Mouse (Mus musculus) embryonic fibroblast, embryonic 13.5 days (primary cell): Measurements from ENCODE around the gene Pbdc1. TPM values are rescaled to one million over a fixed set of nuclear protein-coding genes. Genes with fewer than 3 reads are reported as not detected.
"Not testable (repeated sequence)": the region's sequence is repeated elsewhere in the genome, so short reads cannot be mapped to it uniquely, and the experiment has no call there.

Experiments used
- H3K27ac ChIP-seq: 2 replicates; pipeline ENCODE4 v1.5.1; 2012; ENCODE audit warnings: low read length, control low read depth, inconsistent platforms; ENCODE audit not compliant: insufficient read depth
- H3K4me1 ChIP-seq: 2 replicates; pipeline ENCODE4 v1.6.1; 2011; ENCODE audit warnings: low read length; ENCODE audit not compliant: control insufficient read depth, insufficient read depth
- H3K4me3 ChIP-seq: 2 replicates; pipeline ENCODE4 v1.5.1; 2011; ENCODE audit warnings: mild to moderate bottlenecking, control low read depth, low read length; ENCODE audit not compliant: insufficient read depth
- CTCF ChIP-seq: IDR thresholded peaks from 2 replicates; pipeline ENCODE4 v1.5.1; 2011; ENCODE audit warnings: mild to moderate bottlenecking, control low read depth, low read length, moderate library complexity, borderline replicate concordance; ENCODE audit not compliant: insufficient read depth
- POLR2A ChIP-seq: IDR thresholded peaks from 2 replicates; pipeline ENCODE4 v1.6.1; 2011; ENCODE audit warnings: low read depth, mild to moderate bottlenecking, control low read depth, low read length, moderate library complexity
- polyA plus RNA-seq: library from polyadenylated mRNA; stranded (reverse); fragments of >200 nt; gene quantifications from 2 replicates; pipeline ENCODE4 v1.2.4, GENCODE M21; 2011; ENCODE audit warnings: low read depth; ENCODE audit not compliant: missing spikeins, insufficient read length

Pbdc1 gene
- polyA plus RNA-seq, 1 experiment, result 37.5 TPM

- H3K4me3 ChIP-seq, result peak within 1 kb of the TSS; percentile 65
- H3K27ac ChIP-seq, result peak within 1 kb of the TSS; percentile 37
- no peaks in the 10 kb centered on the region for H3K4me1 ChIP-seq
- TF ChIP-seq POLR2A (peak; percentile 85), CTCF (no peak)
Observed at GRCm38 (mm10) chrX:105120275-105121226, 41.0 kb downstream of the Pbdc1 start, which contains the start of gene Magee1. Gene Magee1 (plus strand): TSS chrX:105120378.

DNA sequence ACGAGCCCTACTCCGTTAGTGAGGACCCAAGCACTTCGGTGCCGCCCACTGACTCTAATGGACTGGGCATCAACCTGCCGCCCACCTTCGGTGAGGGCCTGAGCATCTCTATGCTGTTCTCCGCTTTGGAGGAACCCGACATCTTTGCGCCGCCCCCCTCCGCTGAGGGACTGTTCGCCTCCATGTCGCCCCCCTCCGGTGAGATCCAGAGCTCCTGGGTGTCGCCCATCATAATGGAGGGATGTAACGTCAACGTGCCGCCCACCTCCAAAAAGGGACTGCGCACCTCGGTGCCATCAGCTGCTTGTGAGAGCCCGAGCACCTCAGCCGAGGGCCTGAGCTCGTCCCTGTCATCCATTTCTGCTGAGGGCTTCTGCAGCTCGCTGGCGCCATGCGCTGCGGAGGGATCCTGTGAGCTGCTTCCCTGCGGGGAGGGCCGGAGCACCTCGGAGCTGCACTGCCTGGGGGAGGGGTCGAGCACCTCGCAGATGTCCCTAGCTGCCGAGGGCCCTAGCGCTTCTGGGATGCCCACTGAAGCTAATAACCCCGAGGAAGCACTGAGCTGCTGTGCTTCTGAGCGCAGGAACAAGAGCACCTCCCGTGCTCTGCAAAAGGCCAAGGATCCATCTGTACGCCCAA, 41.8 kb downstream of the Pbdc1 start:
- H3K4me1 ChIP-seq, result no peaks in the 10 kb centered on the region
- TF ChIP-seq POLR2A, result peak; percentile 30; the same call in 1 of the 2 replicates
- TF ChIP-seq CTCF, result 0 out of 2 replicates have a peak, but pooled peaks have one; percentile 10
- H3K4me3 ChIP-seq, result peak overlapping the region; percentile 65
- no peak overlapping the region for H3K27ac ChIP-seq

DNA sequence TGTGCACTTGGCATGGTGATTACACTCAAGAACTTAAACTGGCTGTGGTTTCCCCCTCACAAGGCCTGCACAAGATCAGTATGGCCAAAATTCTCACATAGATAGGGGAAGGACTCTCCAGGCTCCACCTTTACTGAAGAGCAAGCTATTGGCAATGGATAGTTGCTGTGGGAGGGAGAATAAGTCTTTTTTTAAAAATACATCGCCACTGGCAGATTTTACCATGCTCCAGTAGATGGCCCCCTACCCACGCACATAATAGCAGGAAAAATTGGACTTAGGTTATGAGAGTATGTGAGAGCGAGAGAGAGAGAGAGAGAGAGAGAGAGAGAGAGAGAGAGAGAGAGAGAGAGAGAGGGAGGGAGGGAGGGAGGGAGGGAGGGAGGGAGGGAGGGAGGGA, 45.3 kb downstream of the Pbdc1 start:
- no peak overlapping the region for H3K27ac ChIP-seq
- no peak for TF ChIP-seq POLR2A
- no peak for TF ChIP-seq CTCF

DNA sequence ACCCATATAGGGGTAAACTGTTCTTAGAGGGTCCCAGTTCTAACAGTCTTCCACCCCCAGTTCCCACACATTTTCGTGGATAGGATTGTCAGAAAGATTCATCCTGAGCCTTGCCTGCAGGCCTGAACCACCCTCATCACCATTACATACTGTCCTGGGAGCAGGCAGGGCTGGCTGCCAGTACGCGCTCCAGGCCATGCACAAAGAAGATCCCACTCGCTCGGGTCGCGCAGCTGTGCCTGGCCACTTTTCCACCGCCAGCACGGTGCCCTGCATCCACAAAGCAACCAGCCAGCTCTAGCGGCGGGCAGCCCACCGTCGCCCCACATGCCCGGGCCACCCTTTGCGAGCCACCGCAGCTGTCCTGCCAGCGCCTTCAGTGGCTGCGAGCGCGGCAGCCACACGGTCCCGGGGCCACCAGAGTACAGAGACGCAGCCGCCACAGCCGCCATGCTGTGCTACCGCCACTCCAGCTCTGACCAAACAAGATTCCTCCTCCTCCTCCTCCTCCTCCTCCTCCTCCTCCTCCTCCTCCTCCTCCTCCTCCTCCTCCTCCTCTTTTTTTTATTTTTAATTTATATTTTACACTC, 72.4 kb downstream of the Pbdc1 start:
- TF ChIP-seq POLR2A (no peak), CTCF (no peak)
- Histone ChIP-seq H3K4me1 (no peaks in the 10 kb centered on the region), H3K4me3 (no peak overlapping the region), H3K27ac (no peak overlapping the region)

More for the DNA sequence above, 45.3 kb downstream of the Pbdc1 start:
- no peak overlapping the region for H3K4me3 ChIP-seq
- H3K4me1 ChIP-seq, result no peaks in the 10 kb centered on the region

DNA sequence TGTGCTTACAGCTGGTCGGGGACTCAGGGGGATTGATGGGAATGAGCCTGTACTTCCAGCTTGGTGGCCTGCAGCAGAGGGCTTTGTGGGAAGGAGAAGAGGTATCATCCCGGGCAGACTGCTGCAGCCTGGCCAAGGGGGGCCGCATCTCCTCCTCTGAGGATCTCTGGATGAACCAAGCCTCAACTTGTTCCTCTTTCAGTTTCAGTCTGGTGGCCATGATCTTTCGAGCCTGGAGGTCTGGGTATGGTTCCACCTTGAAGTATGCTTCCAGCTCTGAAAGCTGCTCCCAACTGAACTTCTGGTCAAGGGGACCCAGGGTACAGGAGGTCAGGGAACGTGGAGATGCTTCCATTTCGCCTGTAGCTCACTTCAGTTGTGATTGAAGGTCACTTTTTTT, 85.5 kb downstream of the Pbdc1 start:
- H3K4me3 ChIP-seq, H3K27ac ChIP-seq, H3K4me1 ChIP-seq: not testable (repeated sequence)

Other genes with a start within 250 kb of the Pbdc1 start
- not detected in 2 replicates for gene Magee2, start 222.5 kb upstream of the Pbdc1 start, polyA plus RNA-seq
- gene Magee1, start 40.6 kb downstream of the Pbdc1 start, polyA plus RNA-seq, result 24.3 and 29.5 TPM in 2 replicates